Mouse (Mus musculus) embryonic fibroblast, embryonic 13.5 days (primary cell): ENCODE results near the gene Myo1e.

Experiments used
- CTCF ChIP-seq: IDR thresholded peaks from 2 replicates; pipeline ENCODE4 v1.5.1; 2011; ENCODE audit warnings: mild to moderate bottlenecking, control low read depth, low read length, moderate library complexity, borderline replicate concordance; ENCODE audit not compliant: insufficient read depth
- POLR2A ChIP-seq: IDR thresholded peaks from 2 replicates; pipeline ENCODE4 v1.6.1; 2011; ENCODE audit warnings: low read depth, mild to moderate bottlenecking, control low read depth, low read length, moderate library complexity

DNA sequence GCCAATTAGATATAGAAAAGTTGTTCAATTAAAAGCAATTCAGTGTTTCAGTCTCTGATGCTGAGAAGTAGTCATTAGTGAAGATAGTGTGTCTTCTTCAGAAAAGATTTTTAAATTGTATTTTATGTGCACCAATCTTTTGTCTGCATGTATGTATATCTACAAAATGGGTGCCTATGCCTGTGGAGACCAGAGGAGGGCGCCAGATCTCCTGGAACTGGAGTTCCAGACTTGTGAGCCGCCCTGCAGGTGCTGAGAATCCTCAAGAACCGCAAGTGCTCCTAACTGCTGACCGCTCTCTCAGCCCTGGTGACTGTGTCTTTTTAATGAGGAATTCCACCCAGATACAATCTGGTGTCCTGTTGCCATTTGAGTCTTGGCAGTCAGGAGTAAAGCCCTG is 76.0 kb downstream of the Myo1e start:
- TF ChIP-seq CTCF (no peak), POLR2A (no peak)
